Mouse (Mus musculus): ENCODE data around the gene Ptp4a2. TPM values are rescaled to one million over a fixed set of nuclear protein-coding genes. Genes with fewer than 3 reads are reported as not detected.

The Ptp4a2 gene
- polyA plus RNA-seq, 1 experiment from 2014 or later: 353 TPM

Small RNA genes within 50 kb of the gene (microRNA-seq; reads per million reads assigned to microRNA genes)
- gene Gm28017: not detected

Other genes starting within 250 kb of the Ptp4a2 start
- 8.3 and 24.9 TPM in 2 replicates for gene Lck, start 237.6 kb upstream of the Ptp4a2 start, polyA plus RNA-seq (2015; fragmentation: Nextera tagmentation; extraction: Ambion mirVana)
- gene Fam167b, start 232.7 kb upstream of the Ptp4a2 start, polyA plus RNA-seq (2015; fragmentation: Nextera tagmentation; extraction: Ambion mirVana): 3.2 and 4.2 TPM in 2 replicates
- gene Eif3i, start 210.6 kb upstream of the Ptp4a2 start, polyA plus RNA-seq (2015; fragmentation: Nextera tagmentation; extraction: Ambion mirVana): 259 and 262 TPM in 2 replicates
- gene Tmem234, start 210.6 kb upstream of the Ptp4a2 start, polyA plus RNA-seq (2015; fragmentation: Nextera tagmentation; extraction: Ambion mirVana): 187 and 191 TPM in 2 replicates
- 1.5 and 2.1 TPM in 2 replicates for gene Dcdc2b, start 197.0 kb upstream of the Ptp4a2 start, polyA plus RNA-seq (2015; fragmentation: Nextera tagmentation; extraction: Ambion mirVana)
- gene Iqcc, start 192.1 kb upstream of the Ptp4a2 start, polyA plus RNA-seq (2015; fragmentation: Nextera tagmentation; extraction: Ambion mirVana): 29.8 and 30.6 TPM in 2 replicates
- 51.4 and 59.5 TPM in 2 replicates for gene Ccdc28b, start 187.3 kb upstream of the Ptp4a2 start, polyA plus RNA-seq (2015; fragmentation: Nextera tagmentation; extraction: Ambion mirVana)
- 83.2 and 86.8 TPM in 2 replicates for gene Txlna, start 170.2 kb upstream of the Ptp4a2 start, polyA plus RNA-seq (2015; fragmentation: Nextera tagmentation; extraction: Ambion mirVana)
- 16.4 and 16.5 TPM in 2 replicates for gene Kpna6, start 138.5 kb upstream of the Ptp4a2 start, polyA plus RNA-seq (2015; fragmentation: Nextera tagmentation; extraction: Ambion mirVana)
- gene Tmem39b, start 114.4 kb upstream of the Ptp4a2 start, polyA plus RNA-seq (2015; fragmentation: Nextera tagmentation; extraction: Ambion mirVana): 12.6 and 13.6 TPM in 2 replicates
- 125 and 126 TPM in 2 replicates for gene Khdrbs1, start 68.9 kb upstream of the Ptp4a2 start, polyA plus RNA-seq (2015; fragmentation: Nextera tagmentation; extraction: Ambion mirVana)
- 0.08 and 0.09 TPM in 2 replicates for gene Spocd1, start 118.0 kb downstream of the Ptp4a2 start, polyA plus RNA-seq (2015; fragmentation: Nextera tagmentation; extraction: Ambion mirVana)
- gene Adgrb2, start 173.7 kb downstream of the Ptp4a2 start, polyA plus RNA-seq (2015; fragmentation: Nextera tagmentation; extraction: Ambion mirVana): 1.6 and 1.8 TPM in 2 replicates
- gene Col16a1, start 236.6 kb downstream of the Ptp4a2 start, polyA plus RNA-seq (2015; fragmentation: Nextera tagmentation; extraction: Ambion mirVana): 66.3 and 74.6 TPM in 2 replicates

All from lung, embryonic 15.5 days (tissue).